Mouse (Mus musculus) v-Abl transformed pro-B cells (cell line): ENCODE data around the gene Lingo1.

Source experiments
- in situ Hi-C, 2 experiments: fragments of 400-800 bp; cut with MboI; formaldehyde crosslinking; loops; one replicate each; pipeline ENCODE4 v1.15.1; 2025; ENCODE audit not compliant: unreplicated experiment in 2 of 2

Gene Lingo1

DNA sequence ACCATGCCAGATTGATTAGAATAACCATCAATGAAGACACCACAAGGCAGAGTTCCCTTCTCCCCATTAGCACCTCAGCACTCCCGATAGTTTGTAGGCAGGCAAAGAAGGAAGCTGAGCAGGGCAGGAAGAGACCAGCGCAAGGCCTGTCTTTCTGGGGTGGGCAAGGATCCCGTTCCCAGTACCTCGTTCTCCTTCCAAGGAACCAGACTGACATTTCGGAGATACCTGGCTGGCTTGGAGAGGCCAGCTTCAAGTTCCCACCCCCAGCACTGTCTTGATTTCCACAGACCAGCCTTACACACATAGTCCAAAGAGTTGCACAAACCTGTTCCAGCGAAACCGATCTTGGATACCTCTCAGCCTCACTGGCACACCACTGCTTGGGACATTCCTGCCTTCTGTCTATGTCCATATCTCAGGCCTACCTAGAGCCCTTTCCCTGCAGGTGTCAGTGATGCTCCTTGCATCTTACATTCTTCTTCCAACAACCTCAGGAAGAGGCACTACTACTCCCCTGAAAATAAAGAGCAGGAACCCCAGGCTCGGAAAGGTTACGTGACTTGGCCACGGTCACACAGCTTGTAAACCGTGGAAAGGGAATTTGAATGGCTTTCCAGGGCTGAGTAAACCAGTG is 159.4 kb downstream of the Lingo1 start:
- in situ Hi-C loops = no loop called here

DNA sequence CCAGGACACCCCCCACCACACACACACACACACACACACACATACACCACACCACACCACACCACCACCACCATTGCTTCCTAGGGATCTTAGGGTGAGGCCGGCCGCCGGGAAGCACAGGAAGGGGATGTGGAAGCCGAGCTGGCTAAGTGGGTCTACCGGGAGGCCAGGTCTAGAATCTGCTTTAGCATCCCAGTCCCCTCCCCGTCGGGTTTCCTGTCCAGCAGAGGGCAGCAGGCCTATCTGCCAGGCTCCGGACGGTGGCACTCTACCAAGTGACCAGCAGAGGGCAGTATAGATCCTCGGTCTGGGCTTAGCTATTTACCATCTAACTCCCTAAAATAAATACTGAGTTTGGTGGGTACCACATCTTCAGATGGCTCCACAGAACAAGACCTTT is 160.1 kb downstream of the Lingo1 start:
- in situ Hi-C loops = no loop called here

DNA sequence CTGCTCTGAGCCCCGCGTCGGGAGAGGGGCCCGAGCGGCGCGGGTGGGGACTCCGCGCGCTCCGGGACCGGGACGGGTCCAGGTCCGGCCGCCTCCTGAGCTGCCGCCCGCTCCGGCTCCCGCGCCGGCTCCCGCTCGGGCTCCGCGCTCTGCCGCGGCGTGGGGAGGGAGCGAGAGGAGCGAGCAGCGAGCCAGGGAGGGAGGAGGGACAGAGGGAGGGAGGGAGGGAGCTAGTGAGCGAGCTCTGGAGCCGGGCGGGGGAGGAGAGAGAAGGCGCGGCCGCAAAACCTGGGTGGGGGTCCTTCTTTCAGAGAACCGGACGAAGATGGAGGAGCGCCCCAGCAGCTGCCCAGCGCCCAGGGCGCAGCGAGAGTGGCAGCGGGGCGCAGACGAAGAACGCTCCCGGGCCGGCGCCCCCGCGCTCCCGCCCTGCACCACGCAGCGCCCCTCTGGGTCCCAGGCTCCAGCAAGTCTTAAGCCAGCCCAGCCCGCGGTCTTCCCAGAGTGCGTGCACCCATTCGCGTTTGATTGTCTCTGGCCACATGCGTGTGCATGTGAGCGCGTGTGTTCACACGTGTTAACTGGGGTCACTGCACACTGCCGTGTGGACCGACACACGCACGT is 160.7 kb downstream of the Lingo1 start:
- in situ Hi-C loops = no loop called here

DNA sequence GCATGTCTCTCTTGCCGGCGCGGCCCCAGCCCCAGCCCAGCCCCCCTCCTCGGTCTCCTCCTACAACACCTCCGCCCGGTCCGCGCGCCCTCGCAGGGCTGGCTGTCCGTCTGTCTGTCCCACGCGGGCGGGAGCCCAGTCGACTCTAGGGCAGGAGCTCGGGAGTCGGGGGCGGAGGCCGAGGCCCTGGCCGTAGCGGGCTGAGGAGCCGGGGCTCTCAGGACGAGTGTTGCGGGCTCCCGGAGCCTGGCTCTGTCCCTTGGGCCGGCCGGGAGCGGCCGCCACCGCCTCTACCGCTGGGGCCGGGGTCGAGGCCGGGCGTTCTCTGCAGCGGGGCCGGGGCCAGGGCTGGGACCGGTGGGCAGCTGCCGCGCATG is 161.2 kb downstream of the Lingo1 start:
- in situ Hi-C loops = no loop called here

DNA sequence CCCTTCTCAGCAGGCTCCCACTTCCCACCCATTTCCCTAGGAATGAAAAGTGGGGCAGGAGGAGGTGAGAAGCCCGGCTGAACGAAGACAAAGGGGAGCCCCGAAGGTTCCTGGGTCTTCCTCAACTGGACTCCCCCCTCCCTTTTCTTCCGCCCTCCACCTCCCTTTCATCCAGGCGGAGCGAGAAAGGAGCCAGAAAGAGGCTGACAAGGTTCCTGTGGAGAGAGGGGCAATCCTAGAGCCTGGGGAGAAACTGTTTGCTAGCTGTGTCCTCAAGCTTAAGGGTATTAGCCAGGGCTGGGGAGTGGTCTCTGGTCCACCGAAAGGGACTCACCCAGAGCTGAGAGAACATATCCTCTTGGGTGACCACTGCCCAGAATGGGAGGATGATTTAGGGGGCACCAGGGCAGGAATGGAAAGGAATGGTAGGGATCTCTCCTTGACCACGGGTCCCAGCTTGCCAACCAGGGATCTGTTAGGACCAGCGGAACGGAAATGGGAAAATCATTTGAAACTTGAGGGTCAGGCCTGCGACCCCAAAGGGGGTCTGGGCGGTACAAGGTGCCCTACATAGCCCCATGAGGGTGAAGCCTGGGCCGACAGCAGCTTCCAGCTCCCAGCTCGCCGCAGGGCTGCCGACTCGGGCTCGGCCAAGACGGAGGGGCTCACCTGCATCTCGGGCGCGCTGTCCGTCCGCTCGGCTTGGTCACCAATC is 161.7 kb downstream of the Lingo1 start:
- in situ Hi-C loops = no loop called here

DNA sequence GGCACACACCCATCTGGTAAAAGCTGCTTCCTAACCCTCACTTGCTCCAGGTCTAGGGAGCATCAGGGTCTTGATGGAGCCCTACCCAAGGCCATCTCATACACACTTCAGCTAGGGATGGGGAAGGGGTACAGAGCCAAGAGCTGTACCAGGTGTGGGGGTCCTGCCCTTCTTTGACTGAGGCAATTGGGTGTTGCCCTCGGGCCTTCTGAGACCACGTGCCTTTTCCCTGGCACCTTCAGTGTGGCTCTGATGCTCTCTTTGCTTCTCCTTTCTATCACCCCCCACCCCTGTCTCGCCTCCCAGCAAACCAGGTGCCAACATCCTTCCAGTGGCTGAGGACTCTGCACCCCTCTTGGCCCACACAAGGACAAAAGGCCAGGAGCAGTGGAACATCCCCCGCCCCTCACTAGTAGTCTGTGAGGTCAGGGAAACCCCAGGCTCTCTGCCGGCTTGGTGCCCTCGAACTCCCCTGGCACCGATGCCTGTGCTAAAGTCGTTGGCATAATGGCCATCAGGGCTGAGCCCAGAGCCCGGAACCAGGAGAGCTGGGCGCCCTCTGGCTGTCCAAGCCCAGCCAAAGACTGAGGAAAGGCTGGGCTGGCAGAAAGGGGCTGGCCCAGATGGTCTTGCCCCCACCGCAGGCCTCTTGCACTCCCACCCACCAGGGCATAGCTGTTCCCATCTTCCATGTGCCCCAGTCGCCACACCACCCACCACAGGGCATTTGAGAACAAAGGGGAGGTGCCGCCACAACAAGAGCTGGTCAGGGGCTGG is 162.6 kb downstream of the Lingo1 start:
- in situ Hi-C loops = no loop called here

DNA sequence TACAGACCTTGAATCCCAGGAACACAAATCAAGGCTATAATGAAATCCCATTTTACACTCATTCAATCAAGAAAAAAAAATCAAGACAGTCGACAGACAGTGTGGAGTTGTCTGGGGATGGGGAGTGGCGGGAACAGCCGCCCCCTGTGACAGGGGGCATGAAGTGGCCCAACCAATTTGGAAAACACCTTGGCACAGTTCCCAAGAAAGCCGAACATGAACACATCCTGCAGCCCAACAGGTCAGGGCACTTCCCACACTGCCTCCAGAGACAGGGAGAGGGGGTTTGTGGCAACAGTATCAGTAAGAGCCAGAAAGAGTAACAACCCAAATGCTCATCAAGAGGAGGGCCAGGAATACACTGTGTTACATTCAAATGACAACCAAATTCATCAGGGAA is 165.3 kb downstream of the Lingo1 start:
- in situ Hi-C loops = no loop called here

DNA sequence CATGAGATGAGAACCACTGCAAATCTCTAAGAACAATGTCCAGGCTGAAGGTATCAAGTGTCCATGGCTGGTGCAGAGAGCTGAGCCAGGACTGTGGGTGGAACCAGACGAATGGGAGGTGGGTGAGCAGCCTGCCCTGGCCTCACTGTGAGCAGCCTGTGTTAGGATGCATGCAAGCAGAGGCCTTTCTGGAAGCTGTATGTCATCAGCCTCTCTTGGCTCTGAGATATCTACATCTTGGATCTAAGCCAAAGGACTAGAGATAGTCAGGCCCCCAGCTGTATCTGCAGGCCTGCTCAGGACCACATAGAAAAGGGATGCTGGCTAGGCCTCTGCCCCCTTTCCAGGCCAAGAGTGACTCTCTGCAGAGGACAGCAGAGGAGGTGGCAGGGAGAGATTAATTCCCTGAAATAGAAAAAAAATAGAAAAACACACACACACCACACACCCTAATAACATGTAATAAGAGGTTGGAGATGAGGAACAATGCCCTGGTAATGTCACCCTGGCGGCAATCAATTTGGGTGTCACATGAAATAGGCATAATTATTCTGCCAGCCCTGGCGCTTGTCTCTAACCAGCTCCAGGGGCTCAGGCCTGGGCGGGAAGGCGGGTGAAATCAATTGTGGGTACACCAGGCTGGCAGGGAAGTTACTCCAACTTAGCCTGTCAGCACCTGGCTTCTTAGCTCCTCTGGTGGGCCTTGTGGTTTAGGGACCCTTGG is 166.4 kb downstream of the Lingo1 start:
- in situ Hi-C loops = no loop called here

DNA sequence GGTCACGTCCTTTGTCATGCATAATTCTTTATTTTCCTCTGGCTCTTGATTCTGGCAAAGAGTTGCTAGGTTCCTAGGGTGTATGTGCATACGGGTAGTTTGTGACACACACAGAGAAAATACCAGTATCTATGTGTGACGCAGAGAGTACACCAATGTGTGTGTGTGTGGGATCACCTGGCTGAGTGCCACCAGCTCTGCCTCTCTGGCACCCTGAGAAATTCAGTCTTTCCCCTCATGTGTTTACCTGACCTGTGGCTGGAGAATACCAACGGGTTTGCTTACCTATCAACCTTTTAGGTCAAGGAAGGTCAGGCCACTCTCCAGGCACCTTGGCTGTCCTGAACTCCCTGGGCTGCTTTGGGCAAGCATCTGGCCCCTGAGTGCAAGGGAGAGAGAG is 169.0 kb downstream of the Lingo1 start:
- in situ Hi-C loops = no loop called here

DNA sequence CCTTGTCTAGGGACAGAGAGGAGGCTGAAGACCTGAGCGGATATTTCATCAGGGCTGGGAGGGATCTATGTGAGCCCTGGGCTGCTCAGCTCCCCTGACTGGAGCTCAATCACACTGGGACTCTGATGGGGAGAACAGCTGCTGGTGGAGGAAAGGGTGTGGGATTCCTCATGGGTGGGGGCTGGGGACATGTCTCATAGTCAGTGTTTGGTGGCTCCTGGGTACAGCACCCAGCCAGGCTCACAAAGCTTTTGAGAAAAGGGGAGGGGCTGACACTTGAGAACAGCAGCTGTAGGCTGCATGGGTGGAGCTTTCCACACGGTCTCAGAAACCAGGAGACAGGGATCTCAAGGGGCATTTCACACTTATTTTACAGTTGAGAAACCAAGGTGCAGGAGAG is 171.3 kb downstream of the Lingo1 start:
- in situ Hi-C loops = no loop called here

DNA sequence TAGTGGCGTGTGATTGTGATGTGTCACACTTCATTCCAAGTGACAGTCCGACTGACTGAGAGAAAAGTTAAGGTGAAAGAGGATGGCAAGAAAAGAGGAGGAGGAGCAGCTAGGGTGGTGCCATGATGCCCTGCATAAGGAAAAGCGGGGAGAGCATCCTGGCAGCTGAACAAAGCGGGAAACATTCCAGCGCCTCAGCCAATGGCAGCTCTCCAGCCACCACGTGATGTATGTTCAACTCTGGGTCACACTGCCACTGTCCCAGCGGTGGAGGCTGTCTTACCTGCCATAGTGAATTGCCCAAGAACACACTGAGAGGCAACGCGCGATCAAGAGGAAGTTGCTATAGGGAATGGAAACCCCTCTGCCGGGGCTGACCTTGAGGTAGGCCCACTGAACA is 172.9 kb downstream of the Lingo1 start:
- in situ Hi-C loops = no loop called here

DNA sequence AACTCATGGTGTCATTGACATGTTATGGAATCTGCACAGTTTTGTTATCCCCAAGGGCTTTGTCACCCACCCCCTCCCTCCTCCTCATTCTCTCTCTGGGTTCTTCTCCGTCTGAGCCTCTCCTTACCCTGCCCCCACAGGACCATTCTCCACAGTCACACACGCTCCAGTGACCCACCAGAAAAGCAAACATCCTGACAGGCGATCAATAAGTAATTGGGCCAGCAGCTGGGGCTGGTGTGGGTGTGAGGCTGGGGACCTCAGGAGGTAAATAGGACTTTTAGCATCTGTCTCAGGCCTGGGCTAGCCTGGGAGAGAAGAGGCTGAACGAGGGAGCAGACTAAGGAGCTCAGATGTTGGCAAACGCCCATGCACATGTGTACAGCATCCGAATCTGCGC is 173.5 kb downstream of the Lingo1 start:
- in situ Hi-C loops = no loop called here

DNA sequence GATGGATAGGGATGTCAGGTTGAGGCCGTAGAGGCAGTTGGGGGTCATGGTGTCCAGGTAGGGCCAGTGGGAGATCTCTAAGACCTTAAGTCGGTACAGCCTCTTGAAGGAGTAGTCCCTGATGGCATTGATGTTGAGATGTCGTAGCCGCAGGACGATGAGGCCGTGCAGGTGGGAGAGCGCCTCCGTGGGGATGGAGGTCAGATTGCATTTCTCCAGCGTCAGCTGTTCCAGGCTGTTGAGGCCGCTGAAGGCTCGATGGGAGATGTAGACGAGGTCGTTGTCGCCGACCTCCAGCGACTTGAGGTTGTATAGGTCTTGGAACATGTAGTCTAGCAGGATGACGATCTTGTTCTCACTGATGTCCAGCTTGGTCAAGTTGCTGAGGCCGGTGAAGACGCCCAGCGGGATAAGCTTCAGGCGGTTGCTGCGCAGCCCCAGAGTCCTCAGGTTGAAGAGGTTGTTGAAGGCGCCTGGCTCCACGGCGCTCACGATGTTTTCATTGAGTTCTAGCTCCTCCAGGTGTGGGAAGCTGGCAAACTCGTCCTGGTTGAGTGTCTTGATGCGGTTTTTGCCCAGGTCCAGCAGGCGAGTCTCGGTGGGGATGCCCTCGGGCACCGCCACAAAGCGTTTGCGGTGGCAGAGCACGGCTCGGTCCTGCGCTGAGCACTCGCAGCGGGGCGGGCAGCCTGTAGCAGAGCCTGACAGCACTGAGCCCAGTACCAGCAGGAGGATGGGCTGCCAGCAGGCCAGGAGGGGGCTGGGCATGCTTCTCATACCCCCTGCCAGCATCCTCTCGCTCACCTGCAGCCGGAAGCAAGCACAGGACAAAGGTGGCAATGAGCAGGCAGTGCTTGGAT is 175.5 kb downstream of the Lingo1 start:
- in situ Hi-C loops = no loop called here

DNA sequence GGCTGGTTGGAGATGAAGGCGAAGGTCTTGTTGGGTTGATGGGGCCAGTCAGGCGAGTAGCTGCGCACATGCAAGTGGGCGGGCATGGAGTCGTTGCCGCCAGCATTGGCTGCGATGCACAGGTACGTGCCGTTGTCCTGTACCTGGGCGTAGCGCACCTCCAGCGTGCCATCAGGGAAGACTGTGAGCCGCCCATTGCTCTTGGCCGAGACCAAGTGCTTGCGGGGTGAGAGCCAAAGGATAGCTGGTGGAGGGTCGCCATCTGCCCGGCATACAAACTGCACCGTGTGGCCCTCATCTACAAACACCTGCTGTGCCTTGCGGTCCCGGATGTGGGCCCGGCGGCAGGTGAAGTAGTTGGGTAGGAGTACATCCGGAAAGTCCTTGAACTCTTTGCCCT is 176.6 kb downstream of the Lingo1 start:
- in situ Hi-C loops = no loop called here

DNA sequence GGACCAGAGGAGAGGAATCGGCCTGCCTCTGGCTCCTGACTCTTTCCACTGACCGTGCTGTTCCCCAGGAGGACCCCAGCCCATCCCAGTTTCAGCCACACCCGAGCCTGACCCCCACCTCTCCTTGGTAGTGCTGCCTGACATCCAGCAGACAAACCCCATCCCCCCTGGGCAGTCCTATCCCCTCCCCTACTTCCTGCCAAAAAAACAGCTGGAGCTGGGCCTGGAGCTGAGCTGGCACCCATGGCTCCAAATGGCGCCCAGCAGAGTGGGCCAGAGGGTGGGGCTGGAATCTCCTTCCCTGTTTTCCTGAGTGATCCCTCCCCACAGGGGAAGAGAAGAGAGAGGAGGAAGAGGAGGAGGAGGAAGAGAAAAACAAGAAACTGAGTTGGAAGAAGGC is 177.6 kb downstream of the Lingo1 start:
- in situ Hi-C loops = no loop called here

DNA sequence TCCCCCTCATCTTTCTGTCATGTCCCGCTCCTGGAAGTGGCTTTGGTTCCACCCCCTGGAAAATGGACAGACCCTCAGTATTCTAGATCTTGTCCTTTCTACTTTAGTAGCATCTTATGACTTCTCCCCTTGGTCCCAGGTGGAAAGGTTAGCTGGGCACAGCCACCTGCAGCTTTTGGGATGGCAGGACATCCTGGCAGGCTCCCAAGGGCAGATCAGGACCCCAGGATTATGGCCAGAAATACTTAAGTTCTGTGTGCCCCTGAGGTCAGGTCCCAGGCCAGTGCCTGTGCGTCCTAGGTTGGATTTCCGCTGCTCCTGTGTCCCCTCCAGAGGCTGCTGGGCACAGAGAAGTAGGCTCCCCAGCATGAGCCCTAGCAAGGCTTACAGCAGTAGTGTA is 180.2 kb downstream of the Lingo1 start:
- in situ Hi-C loops = no loop called here

DNA sequence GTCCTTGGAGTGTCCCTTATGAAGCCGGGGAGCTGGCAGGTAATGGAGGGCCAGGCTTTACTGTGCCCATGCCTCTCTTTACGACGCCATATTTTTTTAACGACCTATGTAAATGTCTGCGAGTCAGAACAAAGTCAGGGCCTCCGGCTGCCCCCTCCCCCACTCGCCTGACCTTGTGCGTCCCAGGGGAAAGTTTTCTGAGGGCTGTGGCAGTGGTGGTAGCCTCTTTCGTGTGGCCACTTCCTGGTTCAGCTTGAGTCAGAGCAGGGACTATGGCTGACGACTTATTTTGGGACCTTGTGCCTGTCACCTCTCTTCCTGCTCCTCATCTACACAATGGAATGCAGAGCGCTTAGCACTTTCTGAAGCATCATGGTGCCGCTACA is 183.5 kb downstream of the Lingo1 start:
- in situ Hi-C loops = no loop called here

DNA sequence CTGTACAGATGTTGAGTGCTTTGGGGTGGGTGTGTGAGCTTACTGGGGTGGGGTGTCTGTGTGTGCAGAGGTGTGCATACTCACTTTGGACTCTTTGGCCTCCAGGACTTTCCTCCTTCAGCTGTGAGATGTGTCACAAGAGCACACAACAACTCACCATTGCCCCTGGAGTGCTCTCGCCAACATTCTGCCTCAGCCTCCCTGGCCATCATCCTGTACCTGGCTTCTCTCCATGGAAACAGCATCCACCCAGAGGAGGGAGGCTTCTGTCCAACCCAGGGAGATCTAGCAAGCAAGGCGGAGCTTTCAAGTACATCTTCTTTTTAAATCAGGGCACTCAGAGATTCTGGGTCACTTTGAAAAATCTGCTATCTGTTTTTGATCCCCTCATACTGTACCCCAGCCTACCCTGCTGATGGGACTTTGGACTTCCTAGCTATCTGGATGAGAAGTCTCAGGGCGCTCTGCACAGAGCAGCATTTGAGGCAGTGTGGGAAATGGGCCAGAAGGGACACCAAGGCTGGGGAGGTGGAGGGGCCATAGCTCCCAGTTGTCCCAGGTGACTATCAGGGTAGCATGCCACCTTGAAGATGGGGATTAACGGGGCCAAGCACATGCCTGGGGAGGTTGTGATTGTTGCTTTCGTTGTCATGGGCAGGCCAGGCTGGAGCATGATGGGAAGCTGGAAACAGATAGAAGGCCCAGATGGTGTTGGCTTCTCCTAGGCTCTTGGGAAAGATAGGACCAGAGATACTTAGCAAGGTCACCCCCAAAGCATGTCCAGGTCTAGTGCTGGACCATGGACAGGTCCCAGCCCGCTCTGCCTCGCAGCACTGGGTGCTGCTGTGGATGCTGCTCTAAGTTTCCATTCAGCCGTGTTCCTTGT is 184.1 kb downstream of the Lingo1 start:
- in situ Hi-C loops = no loop called here

DNA sequence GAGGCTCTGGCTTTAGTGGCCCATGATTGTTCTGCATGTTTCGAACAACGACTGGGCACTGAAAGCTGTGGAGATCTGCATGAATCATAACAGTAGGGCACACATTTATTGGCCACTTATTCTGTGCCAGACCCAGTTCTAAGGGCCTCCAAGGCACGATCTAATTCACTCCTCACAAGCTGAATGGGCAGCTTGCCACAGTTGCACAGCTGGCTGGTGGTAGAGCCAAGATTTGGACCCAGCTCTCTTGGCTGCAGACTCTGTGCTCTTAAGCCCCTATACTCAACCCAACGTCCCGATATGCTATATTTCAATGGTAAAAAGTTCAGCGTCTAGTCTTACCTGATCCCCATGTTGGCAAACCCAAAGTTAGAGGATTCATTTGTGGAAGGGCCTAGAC is 185.3 kb downstream of the Lingo1 start:
- in situ Hi-C loops = no loop called here
